Mouse (Mus musculus): Measurements from ENCODE around the gene Olfr1223.
"Not testable (repeated sequence)": the region's sequence is repeated elsewhere in the genome, so short reads cannot be mapped to it uniquely, and the experiment has no call there.

Olfr1223 gene

DNA sequence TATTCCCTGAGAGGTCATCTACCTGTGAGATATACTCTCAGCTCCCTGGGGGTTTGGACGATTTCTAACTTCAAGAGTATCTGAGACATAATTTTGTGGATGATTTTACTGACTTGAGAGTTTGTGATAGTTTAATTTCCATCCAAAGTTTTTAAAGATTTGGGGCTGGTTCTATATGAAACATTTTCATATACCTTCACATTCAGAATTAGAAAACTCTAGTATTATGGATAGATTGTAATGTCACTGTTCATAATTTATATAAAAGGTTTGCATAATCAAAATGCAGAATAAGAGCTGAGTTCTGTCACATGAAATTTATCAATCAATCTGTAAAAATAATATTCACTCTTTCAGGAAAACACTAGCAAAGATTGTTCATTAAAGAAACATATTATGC, at the start of gene Olfr1223:
TSS of gene Olfr1223 (minus strand) at position 101 of the 400 bp plus-strand sequence.
- DNase-seq (ENCODE audit: extremely low spot score, low read depth, low spot score), result no peak

DNA sequence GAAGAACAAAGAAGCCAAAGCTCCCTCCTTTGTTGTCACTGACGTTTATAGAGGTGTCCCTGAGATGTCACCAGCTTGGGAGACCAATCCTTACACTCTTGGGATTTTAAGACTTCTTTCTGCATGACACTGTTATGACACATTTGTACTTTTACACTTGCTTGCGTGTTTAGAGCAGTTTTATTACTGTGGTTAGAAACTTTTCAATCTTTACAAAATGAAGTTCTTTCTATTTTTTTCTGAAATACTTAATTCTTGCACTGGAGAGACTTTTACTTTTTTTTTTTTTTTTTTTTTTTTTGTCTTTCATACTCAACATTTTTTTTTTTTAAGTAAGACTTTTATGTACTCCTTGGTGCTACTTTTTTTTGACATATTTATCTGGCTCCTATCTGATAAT, 48.6 kb upstream of the Olfr1223 start, which contains the start of gene Olfr1226:
TSS of gene Olfr1226 (minus strand) at position 101 of the 400 bp plus-strand sequence.
- DNase-seq (ENCODE audit: extremely low spot score, low read depth, low spot score), result no peak

DNA sequence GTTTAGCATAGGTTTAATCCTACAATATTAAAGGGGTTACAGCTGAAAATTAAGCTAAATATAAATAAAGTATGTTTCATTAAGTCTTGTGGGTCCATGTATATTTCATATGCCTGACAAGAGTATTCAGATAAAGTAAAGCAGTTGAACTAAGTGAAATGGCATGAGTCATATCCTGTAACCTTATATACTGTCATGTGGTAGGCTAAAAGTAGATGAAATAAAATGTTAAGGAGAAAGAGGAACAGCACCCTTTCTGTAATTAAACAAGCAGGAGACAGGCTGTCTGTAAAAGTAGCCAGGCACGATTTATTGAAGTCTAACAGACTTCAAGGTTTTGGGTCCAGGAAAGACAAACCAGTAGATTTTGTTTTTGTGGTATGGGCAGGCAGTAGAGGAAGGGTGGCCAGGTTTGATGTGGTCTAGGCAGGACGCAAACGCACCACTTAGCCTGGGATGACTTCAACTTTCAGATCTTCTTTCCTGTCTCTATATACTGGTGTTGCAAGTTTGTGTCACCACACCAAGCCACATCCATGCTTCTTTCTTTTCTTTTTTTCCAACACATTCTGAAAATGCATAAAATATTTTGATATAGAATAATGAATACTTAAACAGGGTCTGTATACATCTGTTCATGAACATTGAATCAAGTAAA, 45.1 kb upstream of the Olfr1223 start:
- DNase-seq (ENCODE audit: extremely low spot score, low read depth, low spot score), result no peak

DNA sequence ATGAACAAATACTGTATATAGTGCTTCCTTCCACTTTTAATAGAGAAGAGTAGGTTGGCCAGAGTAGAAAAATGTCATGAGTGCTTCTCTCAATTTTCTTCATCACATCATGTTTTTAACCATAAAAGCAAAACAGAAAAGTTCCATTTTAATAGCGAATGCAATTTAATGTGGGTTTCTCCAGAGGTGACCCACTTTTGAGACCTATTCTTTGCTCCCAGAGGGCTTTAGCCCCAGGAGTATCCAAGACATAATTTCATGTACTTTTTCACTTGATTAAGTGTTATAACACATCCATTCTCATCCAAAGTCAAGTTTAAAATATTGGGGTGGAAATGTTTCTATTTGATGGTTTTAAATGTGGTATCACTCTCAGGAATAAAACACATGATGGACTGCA, 23.2 kb upstream of the Olfr1223 start, which contains the start of gene Olfr1225:
TSS of gene Olfr1225 (minus strand) at position 101 of the 400 bp plus-strand sequence.
- DNase-seq (ENCODE audit: extremely low spot score, low read depth, low spot score), result no peak

DNA sequence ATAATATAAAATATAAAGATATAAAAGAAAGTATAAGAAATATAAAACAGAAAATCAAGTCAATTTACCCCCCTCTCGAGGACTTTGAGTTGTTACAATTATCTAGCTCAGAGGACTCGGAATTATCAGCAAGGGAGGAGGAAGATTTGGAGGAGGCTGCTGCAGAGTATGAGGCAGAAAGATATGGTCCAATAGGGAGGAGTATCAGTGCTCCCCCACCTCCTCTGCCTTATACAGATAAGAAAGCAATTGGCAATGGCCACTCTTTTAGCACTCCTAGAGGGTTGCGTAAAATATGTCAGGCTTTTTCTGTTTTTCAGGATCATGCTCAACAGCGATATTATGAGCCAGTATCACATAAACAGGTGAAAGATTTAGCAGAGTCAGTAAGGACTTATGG, 13.4 kb upstream of the Olfr1223 start:
- not testable (repeated sequence) for DNase-seq (ENCODE audit: extremely low spot score, low read depth, low spot score)

DNA sequence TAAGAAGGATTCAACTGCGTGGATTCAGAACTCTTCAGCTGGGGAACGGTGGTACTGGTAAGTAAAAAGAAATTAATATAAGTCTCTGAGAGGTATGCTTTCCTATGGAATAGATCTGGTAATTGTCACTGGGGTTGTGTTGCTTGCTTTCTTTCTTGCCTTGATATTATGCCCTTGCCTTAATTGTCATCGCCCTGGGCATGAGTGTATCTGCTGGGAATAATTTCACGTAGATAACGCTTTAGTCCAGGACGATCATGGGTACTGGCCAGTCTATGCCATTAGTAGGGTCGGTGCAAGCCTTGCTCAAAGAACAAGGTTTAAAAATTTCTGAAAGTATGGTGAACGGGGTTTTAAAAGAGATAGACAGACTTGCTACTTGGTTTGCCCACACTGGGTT, 12.6 kb upstream of the Olfr1223 start, which contains the start of gene Olfr1224-ps1:
TSS of gene Olfr1224-ps1 (minus strand) at position 101 of the 400 bp plus-strand sequence.
- DNase-seq (ENCODE audit: extremely low spot score, low read depth, low spot score), result not testable (repeated sequence)

DNA sequence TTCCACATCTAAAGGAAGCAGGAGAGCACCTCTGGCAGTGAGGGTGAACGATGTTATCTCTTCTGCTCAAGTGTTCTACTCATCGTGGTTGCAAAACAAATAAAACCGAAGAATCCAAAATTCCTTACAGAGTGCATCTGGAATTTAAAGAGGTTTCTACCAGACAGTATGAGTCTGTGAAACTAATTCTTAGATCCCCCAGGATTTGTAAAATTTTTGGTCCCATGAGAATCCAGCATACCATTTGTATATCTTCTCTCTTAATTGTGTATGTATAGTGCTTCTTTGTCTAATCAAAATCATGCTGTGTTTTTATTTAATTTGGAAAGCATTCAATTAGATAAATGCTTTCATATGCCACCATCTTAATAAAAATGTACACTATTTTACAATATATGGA, 18.4 kb downstream of the Olfr1223 start, which contains the start of gene Olfr1222:
TSS of gene Olfr1222 (minus strand) at position 101 of the 400 bp plus-strand sequence.
- no peak for DNase-seq (ENCODE audit: extremely low spot score, low read depth, low spot score)

DNA sequence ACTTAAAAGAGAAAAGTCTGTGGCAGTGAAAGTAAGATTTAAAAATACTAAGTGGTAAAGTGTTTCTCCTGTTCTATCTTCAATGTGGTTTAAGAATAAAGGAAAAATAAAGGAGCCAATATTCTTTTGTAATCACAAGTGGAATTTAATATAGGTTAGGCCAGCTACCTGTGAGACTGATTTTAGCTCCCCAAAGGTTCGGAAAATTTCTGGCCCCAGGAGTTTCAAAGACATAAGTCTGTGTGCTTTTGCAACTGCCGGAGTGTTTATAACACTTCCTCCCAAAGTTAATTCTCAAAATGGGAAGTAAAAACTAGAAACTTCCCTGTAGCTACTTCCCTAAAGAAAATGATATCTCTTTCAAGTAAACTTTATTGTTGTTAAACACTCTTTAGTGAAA, 34.2 kb downstream of the Olfr1223 start, which contains the start of gene Olfr1221:
TSS of gene Olfr1221 (minus strand) at position 101 of the 400 bp plus-strand sequence.
- no peak for DNase-seq (ENCODE audit: extremely low spot score, low read depth, low spot score)

DNA sequence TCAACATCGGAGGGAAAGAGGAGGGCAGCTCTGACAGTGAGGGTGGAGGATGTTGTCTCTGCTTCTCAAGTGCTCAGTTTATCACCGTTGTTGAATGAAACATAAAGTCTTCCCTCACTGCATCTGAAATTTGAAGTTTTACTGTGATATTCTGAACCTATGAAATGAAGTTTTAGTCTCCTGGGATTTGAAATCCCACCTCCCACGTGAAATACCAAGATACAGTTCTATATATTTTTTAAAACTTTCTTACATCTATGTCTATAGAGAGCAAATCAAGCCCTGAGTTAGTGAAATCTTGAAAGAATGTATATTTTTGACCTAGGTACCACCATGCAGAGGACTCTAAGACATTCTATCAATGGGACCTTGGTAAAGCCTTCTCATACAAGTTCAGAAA, 44.6 kb downstream of the Olfr1223 start, which contains the start of gene Olfr1220:
TSS of gene Olfr1220 (minus strand) at position 101 of the 400 bp plus-strand sequence.
- DNase-seq (ENCODE audit: extremely low spot score, low read depth, low spot score), result no peak

DNA sequence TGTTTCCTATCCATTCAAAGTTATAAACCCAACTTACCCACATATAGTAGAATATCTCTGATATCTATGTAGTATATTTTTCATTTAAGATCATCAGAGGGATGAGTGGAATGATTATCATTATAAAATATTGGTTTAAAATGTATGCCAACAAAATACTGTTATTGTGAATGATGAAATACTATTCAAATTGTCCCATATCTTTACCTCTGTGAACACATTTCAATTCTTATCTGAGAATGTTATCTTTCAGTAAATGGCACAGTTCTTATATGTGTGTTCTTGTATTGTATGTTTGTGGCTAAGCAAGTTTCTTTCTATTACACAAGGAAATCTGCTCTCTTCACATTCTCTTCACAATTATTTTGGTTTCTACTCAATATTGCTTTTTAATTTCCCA, 45.7 kb downstream of the Olfr1223 start:
- no peak for DNase-seq (ENCODE audit: extremely low spot score, low read depth, low spot score)

DNA sequence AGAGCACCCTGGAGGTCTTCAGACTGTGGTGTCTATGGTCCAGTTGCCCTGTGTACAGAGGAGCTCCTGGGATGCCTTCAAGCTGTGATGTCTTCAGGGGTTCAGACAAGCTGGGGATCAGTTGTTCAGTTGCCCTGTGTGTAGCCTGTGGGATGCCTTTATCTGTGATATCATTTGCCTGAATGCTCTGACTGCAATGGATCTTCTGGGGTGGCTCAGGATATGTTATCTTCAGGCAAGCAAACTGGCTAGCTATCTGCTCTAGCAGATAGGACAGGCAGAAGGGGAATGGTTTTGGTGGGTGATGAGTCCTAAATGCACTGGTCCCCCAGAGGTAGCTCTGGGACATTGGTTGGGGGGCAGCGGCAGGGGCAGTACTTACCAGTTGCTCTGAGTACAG, 57.5 kb downstream of the Olfr1223 start:
- no peak for DNase-seq (ENCODE audit: extremely low spot score, low read depth, low spot score)
